Mouse (Mus musculus) heart, adult 10 weeks (tissue): ENCODE results near the gene Pakap. TPM values are rescaled to one million over a fixed set of nuclear protein-coding genes. Genes with fewer than 3 reads are reported as not detected.

Source experiments
- polyA plus RNA-seq: library from polyadenylated mRNA; stranded (reverse); fragments of 350-450 nt; fragmentation: Illumina TruSeq; extraction: RNeasy Lipid Tissue Mini Kit (QIAGEN cat#74804); gene quantifications from one replicate; pipeline ENCODE4 v1.2.3, GENCODE M21; 2014; ENCODE audit warnings: low read depth, low replicate concordance

Gene Pakap
- 9.4 TPM for polyA plus RNA-seq

GRCm38 (mm10) chr4:57567666-57568206 lies at the start of gene Pakap:
Gene Pakap, plus strand, starts transcription at chr4:57568179.

GRCm38 (mm10) chr4:57717354-57717753 lies 149.4 kb downstream of the Pakap start, which contains the start of gene Akap2:
Gene Akap2, plus strand, starts transcription at chr4:57717657.

GRCm38 (mm10) chr4:57916201-57916661 lies 348.3 kb downstream of the Pakap start, which contains the start of gene D630039A03Rik:
Gene D630039A03Rik, minus strand, starts transcription at chr4:57916297.

Other genes starting within 250 kb of the Pakap start
- 0.65 TPM for gene Palm2, start 133.9 kb upstream of the Pakap start, polyA plus RNA-seq
- gene Akap2, start 149.5 kb downstream of the Pakap start, polyA plus RNA-seq: 59.9 TPM